ENCODE assay signal across 7 mouse cellular contexts in the genomic region with DNA sequence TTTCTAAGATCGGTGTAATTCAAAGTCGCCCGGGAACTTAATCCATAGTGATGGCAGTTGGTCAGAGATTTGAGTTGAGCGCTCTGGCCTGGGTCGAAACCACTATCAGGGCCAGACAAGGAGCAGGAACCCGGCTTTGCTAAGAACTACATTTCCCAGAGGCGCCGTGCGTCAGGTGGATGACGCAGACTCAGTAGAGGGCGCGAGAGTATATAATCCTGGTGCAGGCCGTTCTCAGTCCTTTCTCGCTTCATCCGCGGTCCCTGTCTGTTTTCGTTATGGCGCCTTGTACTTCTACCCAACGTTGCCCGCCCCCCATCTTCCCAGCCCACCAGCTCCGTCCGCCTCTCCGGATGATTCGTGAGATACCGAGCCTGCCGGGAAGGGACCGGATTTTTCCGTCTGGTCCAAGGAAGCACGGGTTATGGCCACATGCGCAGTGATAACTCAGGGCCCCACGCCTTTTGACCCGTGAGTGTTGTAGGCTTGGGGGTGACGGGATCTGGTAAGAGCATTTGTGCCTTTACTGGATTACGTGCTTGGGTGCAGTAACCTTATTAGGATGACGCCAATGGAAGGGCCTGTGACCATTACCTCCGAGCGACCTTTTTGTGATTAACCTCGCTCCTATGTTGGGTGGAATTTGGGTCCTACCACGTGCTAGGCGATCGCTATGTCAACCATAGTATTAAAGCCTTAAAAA. TPM values are rescaled to one million over a fixed set of nuclear protein-coding genes. Genes with fewer than 3 reads are reported as not detected.
DNase-seq lines count a peak whose midpoint lies in the region; ATAC-seq and TF ChIP-seq lines count a peak whose summit lies in the region.

No protein-coding gene starts in this region.

- H3K4me2 ChIP-seq in embryonic facial prominence, embryonic 12.5 days (replicated peaks) = peak overlapping the region; percentile 87
- peak overlapping the region; percentile 86 for H3K4me2 ChIP-seq in limb, embryonic 12.5 days
- H3K4me2 ChIP-seq in midbrain, embryonic 15.5 days = peak overlapping the region; percentile 70

- H3K9ac ChIP-seq in embryonic facial prominence, embryonic 12.5 days = peak overlapping the region; percentile 91
- peak overlapping the region; percentile 93 for H3K9ac ChIP-seq in limb, embryonic 12.5 days (replicated peaks)
- peak overlapping the region; percentile 86 for H3K9ac ChIP-seq in midbrain, embryonic 15.5 days

- peaks cover 32% of the 10 kb centered on the region for H3K36me3 ChIP-seq in embryonic facial prominence, embryonic 12.5 days
- H3K36me3 ChIP-seq in kidney, adult 2 months (ENCODE audit: control insufficient read depth, insufficient read depth, low read length) = peaks cover 6% of the 10 kb centered on the region
- H3K36me3 ChIP-seq in limb, embryonic 12.5 days = peaks cover 40% of the 10 kb centered on the region
- H3K36me3 ChIP-seq in midbrain, embryonic 15.5 days (replicated peaks) = peaks cover 21% of the 10 kb centered on the region
- H3K36me3 ChIP-seq in spleen, adult 2 months (ENCODE audit: control insufficient read depth, insufficient read depth, low read length) = peaks cover 16% of the 10 kb centered on the region

- peak; percentile 97 for TF ChIP-seq POLR2A in kidney, adult 2 months (IDR thresholded peaks at IDR 0.05; ENCODE audit: low read depth, low read length)
- peak; percentile 98 for TF ChIP-seq POLR2A in spleen, adult 2 months (IDR thresholded peaks at IDR 0.05; ENCODE audit: low read depth, low read length)

- no peaks in the 10 kb centered on the region for H3K9me3 ChIP-seq in embryonic facial prominence, embryonic 12.5 days
- H3K9me3 ChIP-seq in limb, embryonic 12.5 days = no peaks in the 10 kb centered on the region
- H3K9me3 ChIP-seq in midbrain, embryonic 15.5 days = no peaks in the 10 kb centered on the region

- no peak for TF ChIP-seq CTCF in kidney, adult 2 months (conservative IDR thresholded peaks at IDR 0.05; ENCODE audit: insufficient read depth, insufficient read length, low read depth, low read length)
- no peak for TF ChIP-seq CTCF in spleen, adult 2 months (IDR thresholded peaks at IDR 0.05; ENCODE audit: extremely low read depth, insufficient read depth, insufficient read length, insufficient replicate concordance)

- peak overlapping the region; percentile 92 for H3K27ac ChIP-seq in embryonic facial prominence, embryonic 12.5 days
- peak overlapping the region; percentile 96 for H3K27ac ChIP-seq in kidney, adult 2 months (ENCODE audit: insufficient read depth, low read depth, low read length)
- peak overlapping the region; percentile 90 for H3K27ac ChIP-seq in limb, embryonic 12.5 days
- peak overlapping the region; percentile 93 for H3K27ac ChIP-seq in midbrain, embryonic 15.5 days
- H3K27ac ChIP-seq in spleen, adult 2 months (ENCODE audit: insufficient read depth, low read length) = peak overlapping the region; percentile 87

- WGBS in embryonic facial prominence, embryonic 12.5 days = 1% methylated on average over 41 of the region's 41 CpGs
- WGBS in kidney, adult 2 months = under 1% methylated on average over 41 of the region's 41 CpGs
- WGBS in limb, embryonic 12.5 days = 1% methylated on average over 41 of the region's 41 CpGs
- WGBS in midbrain, embryonic 15.5 days = 1% methylated on average over 41 of the region's 41 CpGs
- under 1% methylated on average over 41 of the region's 41 CpGs for WGBS in spleen, adult 2 months

- H3K4me1 ChIP-seq in embryonic facial prominence, embryonic 12.5 days = peaks cover 11% of the 10 kb centered on the region
- H3K4me1 ChIP-seq in kidney, adult 2 months (ENCODE audit: control insufficient read depth, insufficient read depth, low read length) = peaks cover 12% of the 10 kb centered on the region
- peaks cover 10% of the 10 kb centered on the region for H3K4me1 ChIP-seq in limb, embryonic 12.5 days (replicated peaks)
- peaks cover 12% of the 10 kb centered on the region for H3K4me1 ChIP-seq in midbrain, embryonic 15.5 days
- H3K4me1 ChIP-seq in spleen, adult 2 months (ENCODE audit: control insufficient read depth, insufficient read depth, insufficient read length) = peaks cover 2% of the 10 kb centered on the region; the same call in 1 of the 2 replicates

- H3K27me3 ChIP-seq in embryonic facial prominence, embryonic 12.5 days = no peaks in the 10 kb centered on the region
- H3K27me3 ChIP-seq in kidney, adult 2 months (replicated peaks; ENCODE audit: control insufficient read depth, insufficient read depth, low read length) = no peaks in the 10 kb centered on the region
- no peaks in the 10 kb centered on the region for H3K27me3 ChIP-seq in limb, embryonic 12.5 days
- no peaks in the 10 kb centered on the region for H3K27me3 ChIP-seq in midbrain, embryonic 15.5 days (replicated peaks)
- H3K27me3 ChIP-seq in spleen, adult 2 months (ENCODE audit: control insufficient read depth, insufficient read depth, low read length) = no peaks in the 10 kb centered on the region

- peak; percentile 82 for ATAC-seq in embryonic facial prominence, embryonic 12.5 days (ENCODE audit: insufficient number of reproducible peaks, insufficient read depth, low FRiP score, low TSS enrichment)
- ATAC-seq in limb, embryonic 12.5 days (ENCODE audit: insufficient number of reproducible peaks, insufficient read depth, low FRiP score, low TSS enrichment, low read depth) = peak; percentile 89
- peak; percentile 95 for ATAC-seq in midbrain, embryonic 15.5 days (replicated peaks)

- peak; percentile 81 for DNase-seq in adrenal gland, postnatal 25 days
- DNase-seq in heart, adult 18-20 months = peak; percentile 94 to 96
- DNase-seq in kidney, adult 2 months = peak; percentile 95
- DNase-seq in spleen, adult 2 months (ENCODE audit: low read depth in 1 of 2, low spot score in 2 of 2) = peak; percentile 85 to 87

- peak overlapping the region; percentile 80 for H3K4me3 ChIP-seq in embryonic facial prominence, embryonic 12.5 days
- H3K4me3 ChIP-seq in kidney, adult 2 months (ENCODE audit: insufficient read depth, low read depth, low read length) = peak overlapping the region; percentile 98
- H3K4me3 ChIP-seq in limb, embryonic 12.5 days (replicated peaks) = peak overlapping the region; percentile 76
- peak overlapping the region; percentile 66 for H3K4me3 ChIP-seq in midbrain, embryonic 15.5 days
- H3K4me3 ChIP-seq in spleen, adult 2 months (ENCODE audit: extremely low read depth, insufficient read depth, insufficient read length) = peak overlapping the region; percentile 100

RNA-seq across cellular contexts. Expression of a gene that starts 5.4 kb away (rescaled TPM):
- 1.8 TPM in 1 of 2 replicates, not detected in the other for total RNA-seq in adrenal gland, postnatal 25 days (2021)
- polyA plus RNA-seq in embryonic facial prominence, embryonic 12.5 days (2016; fragmentation: Nextera tagmentation; extraction: Ambion mirVana) = 1.4 and 1.8 TPM in 2 replicates
- total RNA-seq in heart, adult 18-20 months (2021) = 1 to 10 TPM in 1 of 2 experiments, under 1 TPM in 1; 0.84 to 1.2 TPM
- polyA plus RNA-seq in kidney, adult 2 months (2012; rRNA removed) = 7.2 and 8.9 TPM in 2 replicates
- polyA plus RNA-seq in limb, embryonic 12.5 days (2016; fragmentation: Nextera tagmentation; extraction: Ambion mirVana) = 1.3 and 1.5 TPM in 2 replicates
- 2.0 and 2.4 TPM in 2 replicates for polyA plus RNA-seq in midbrain, embryonic 15.5 days (2015; fragmentation: Nextera tagmentation; extraction: Ambion mirVana)
- 1.2 and 2.0 TPM in 2 replicates for polyA plus RNA-seq in spleen, adult 2 months (2012; rRNA removed)

RNA-seq across cellular contexts. Expression of a gene that starts 20.8 kb away (rescaled TPM):
- 35.6 and 37.0 TPM in 2 replicates for total RNA-seq in adrenal gland, postnatal 25 days (2021)
- polyA plus RNA-seq in embryonic facial prominence, embryonic 12.5 days (2016; fragmentation: Nextera tagmentation; extraction: Ambion mirVana) = 80.1 and 80.5 TPM in 2 replicates
- total RNA-seq in heart, adult 18-20 months (2021) = 10 to 100 TPM; 20.3 to 22.3 TPM
- 24.4 and 30.2 TPM in 2 replicates for polyA plus RNA-seq in kidney, adult 2 months (2012; rRNA removed)
- polyA plus RNA-seq in limb, embryonic 12.5 days (2016; fragmentation: Nextera tagmentation; extraction: Ambion mirVana) = 84.7 and 87.5 TPM in 2 replicates
- 71.2 and 84.6 TPM in 2 replicates for polyA plus RNA-seq in midbrain, embryonic 15.5 days (2015; fragmentation: Nextera tagmentation; extraction: Ambion mirVana)
- 16.0 and 19.6 TPM in 2 replicates for polyA plus RNA-seq in spleen, adult 2 months (2012; rRNA removed)

RNA-seq across cellular contexts. Expression of a gene that starts 34.4 kb away (rescaled TPM):
- 29.1 and 30.4 TPM in 2 replicates for total RNA-seq in adrenal gland, postnatal 25 days (2021)
- polyA plus RNA-seq in embryonic facial prominence, embryonic 12.5 days (2016; fragmentation: Nextera tagmentation; extraction: Ambion mirVana) = 51.7 and 54.3 TPM in 2 replicates
- total RNA-seq in heart, adult 18-20 months (2021) = 10 to 100 TPM; 31.7 to 32.9 TPM
- 12.2 and 15.0 TPM in 2 replicates for polyA plus RNA-seq in kidney, adult 2 months (2012; rRNA removed)
- 58.9 and 59.8 TPM in 2 replicates for polyA plus RNA-seq in limb, embryonic 12.5 days (2016; fragmentation: Nextera tagmentation; extraction: Ambion mirVana)
- polyA plus RNA-seq in midbrain, embryonic 15.5 days (2015; fragmentation: Nextera tagmentation; extraction: Ambion mirVana) = 45.2 and 47.7 TPM in 2 replicates
- 6.9 and 7.5 TPM in 2 replicates for polyA plus RNA-seq in spleen, adult 2 months (2012; rRNA removed)

RNA-seq across cellular contexts. Expression of a gene that starts 44.8 kb away (rescaled TPM):
- 17.8 and 22.0 TPM in 2 replicates for total RNA-seq in adrenal gland, postnatal 25 days (2021)
- 86.3 and 88.2 TPM in 2 replicates for polyA plus RNA-seq in embryonic facial prominence, embryonic 12.5 days (2016; fragmentation: Nextera tagmentation; extraction: Ambion mirVana)
- total RNA-seq in heart, adult 18-20 months (2021) = 1 to 10 TPM; 6.4 to 7.5 TPM
- 9.4 and 10.1 TPM in 2 replicates for polyA plus RNA-seq in kidney, adult 2 months (2012; rRNA removed)
- 101 and 102 TPM in 2 replicates for polyA plus RNA-seq in limb, embryonic 12.5 days (2016; fragmentation: Nextera tagmentation; extraction: Ambion mirVana)
- 36.4 and 39.0 TPM in 2 replicates for polyA plus RNA-seq in midbrain, embryonic 15.5 days (2015; fragmentation: Nextera tagmentation; extraction: Ambion mirVana)
- polyA plus RNA-seq in spleen, adult 2 months (2012; rRNA removed) = 10.5 and 11.5 TPM in 2 replicates

RNA-seq across cellular contexts. Expression of a gene that starts 47.2 kb away (rescaled TPM):
- total RNA-seq in adrenal gland, postnatal 25 days (2021) = 20.3 and 21.8 TPM in 2 replicates
- polyA plus RNA-seq in embryonic facial prominence, embryonic 12.5 days (2016; fragmentation: Nextera tagmentation; extraction: Ambion mirVana) = 43.0 and 43.3 TPM in 2 replicates
- 1 to 10 TPM; 9.1 to 9.4 TPM for total RNA-seq in heart, adult 18-20 months (2021)
- polyA plus RNA-seq in kidney, adult 2 months (2012; rRNA removed) = 10.7 and 12.8 TPM in 2 replicates
- polyA plus RNA-seq in limb, embryonic 12.5 days (2016; fragmentation: Nextera tagmentation; extraction: Ambion mirVana) = 44.4 and 47.1 TPM in 2 replicates
- polyA plus RNA-seq in midbrain, embryonic 15.5 days (2015; fragmentation: Nextera tagmentation; extraction: Ambion mirVana) = 45.7 and 47.4 TPM in 2 replicates
- 12.0 and 14.3 TPM in 2 replicates for polyA plus RNA-seq in spleen, adult 2 months (2012; rRNA removed)

Comparison
In these comparisons a context has a peak if more than half of its experiments do, and no peak if none do; other contexts are left out.
1. Peak in every context shown above with its lines: DNase-seq, ATAC-seq, H3K4me3 ChIP-seq and H3K27ac ChIP-seq.